Mouse (Mus musculus) gastrocnemius, postnatal 10 days (tissue): ENCODE measurements around the gene Gys1. TPM values are rescaled to one million over a fixed set of nuclear protein-coding genes. Genes with fewer than 3 reads are reported as not detected.
A peak's percentile ranks its signal among the peaks of the same experiment; 100 is the strongest.
"Not testable (repeated sequence)": the region's sequence is repeated elsewhere in the genome, so short reads cannot be mapped to it uniquely, and the experiment has no call there.

Experiments
- DNase-seq: peaks from one replicate; pipeline ENCODE4 v3.0.0; 2021; ENCODE audit warnings: mixed read lengths
- total RNA-seq, 2 experiments: library from RNA; stranded (reverse); gene quantifications; 2 replicates each; pipeline ENCODE4 v1.2.3; 2021

Gys1 gene
- total RNA-seq, 2 experiments from 2014 or later, result 142 to 150 TPM

DNA sequence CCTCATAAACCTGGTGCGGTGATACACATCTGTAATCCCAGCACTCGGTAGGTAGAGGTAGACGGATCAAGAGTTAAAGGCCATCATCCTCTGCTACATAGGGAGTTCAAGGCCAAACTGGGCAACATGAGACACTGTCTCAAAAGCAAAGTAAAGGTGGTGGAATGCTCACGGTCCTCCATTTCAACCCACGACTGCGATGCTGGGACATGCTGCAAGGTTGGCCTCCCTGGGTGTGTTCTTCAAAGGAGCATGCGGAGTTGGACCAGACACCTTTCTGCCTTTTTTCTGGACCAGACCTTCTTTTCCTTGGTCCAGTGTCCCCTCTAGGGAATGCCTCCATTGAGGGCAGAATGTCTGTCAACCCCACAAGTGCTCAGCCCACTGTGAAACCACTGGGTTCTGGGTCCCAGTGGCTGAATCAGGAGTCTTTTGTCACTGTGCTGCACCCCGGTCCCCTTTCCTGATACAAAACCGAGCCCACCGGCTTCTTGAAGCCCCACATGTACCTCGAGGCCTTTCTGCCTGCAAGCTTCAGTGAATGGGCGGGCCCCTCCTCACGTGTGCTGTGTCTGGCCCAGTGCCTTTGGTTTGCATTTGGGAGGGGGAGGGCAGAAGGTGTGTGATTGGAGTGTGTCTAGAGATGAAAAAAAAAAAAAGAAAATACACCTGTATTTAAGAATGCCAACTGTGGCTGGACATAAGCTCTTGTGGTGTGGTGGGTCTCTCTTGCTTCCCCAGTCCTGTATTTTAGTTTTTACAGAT is 21.5 kb downstream of the Gys1 start:
- DNase-seq, result no peak

GRCm38 (mm10) chr7:45456721-45457203 is 22.1 kb downstream of the Gys1 start:
- no peak for DNase-seq

GRCm38 (mm10) chr7:45457204-45458060 is 22.8 kb downstream of the Gys1 start:
- no peak for DNase-seq

DNA sequence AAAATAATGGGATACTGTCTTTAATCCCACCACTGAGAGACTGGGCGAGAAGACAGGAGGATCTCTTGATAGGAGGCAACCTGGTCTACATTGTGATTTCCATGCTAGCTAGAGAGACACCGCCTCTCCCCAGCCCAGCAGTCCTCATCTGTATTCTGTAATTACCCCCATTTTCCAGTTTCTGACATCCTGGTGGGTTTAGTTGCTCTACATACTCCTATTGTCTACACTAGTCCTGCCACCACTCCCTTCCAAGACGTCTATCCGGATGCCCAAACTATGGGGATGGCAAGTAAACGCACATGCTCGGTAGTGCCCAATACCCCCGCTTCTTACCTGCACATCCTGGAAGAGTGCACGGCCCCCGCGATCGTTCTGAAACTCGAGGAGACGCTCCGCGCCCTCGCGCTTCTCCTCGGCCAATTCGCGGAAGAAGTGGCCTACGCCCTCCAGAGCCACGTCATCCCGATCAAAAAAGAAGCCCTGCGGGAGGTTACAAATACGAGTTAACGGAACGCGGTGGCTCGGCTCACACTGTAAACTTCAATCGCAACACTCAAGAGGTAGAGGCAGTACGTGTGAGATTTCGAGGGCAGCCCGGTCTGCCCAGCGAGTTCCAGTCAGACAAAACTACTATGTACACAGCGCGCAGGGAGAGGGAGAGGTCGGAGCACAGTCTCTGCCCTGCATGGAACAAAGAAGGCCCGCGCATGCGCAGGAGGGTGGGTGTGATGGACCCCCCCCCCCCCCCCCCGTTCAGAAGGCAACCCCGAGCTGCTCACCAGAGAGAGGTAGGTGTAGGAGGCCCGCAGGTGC is 24.3 kb downstream of the Gys1 start:
- peak; percentile 90 for DNase-seq

GRCm38 (mm10) chr7:45459564-45460140 is 25.0 kb downstream of the Gys1 start, which contains the start of gene Ftl1:
Gene Ftl1 (minus strand): TSS chr7:45459884.
- peak; percentile 90 for DNase-seq

- DNase-seq, result no peak
Observed at GRCm38 (mm10) chr7:45460377-45460776, 25.7 kb downstream of the Gys1 start.

GRCm38 (mm10) chr7:45460860-45461314 is 26.2 kb downstream of the Gys1 start:
- DNase-seq, result peak; percentile 59

GRCm38 (mm10) chr7:45461326-45461725 is 26.7 kb downstream of the Gys1 start:
- no peak for DNase-seq

GRCm38 (mm10) chr7:45461781-45462180 is 27.1 kb downstream of the Gys1 start:
- no peak for DNase-seq

GRCm38 (mm10) chr7:45462325-45462724 is 27.7 kb downstream of the Gys1 start:
- DNase-seq, result no peak

- DNase-seq, result not testable (repeated sequence)
Observed at GRCm38 (mm10) chr7:45462868-45463267, 28.2 kb downstream of the Gys1 start.

DNA sequence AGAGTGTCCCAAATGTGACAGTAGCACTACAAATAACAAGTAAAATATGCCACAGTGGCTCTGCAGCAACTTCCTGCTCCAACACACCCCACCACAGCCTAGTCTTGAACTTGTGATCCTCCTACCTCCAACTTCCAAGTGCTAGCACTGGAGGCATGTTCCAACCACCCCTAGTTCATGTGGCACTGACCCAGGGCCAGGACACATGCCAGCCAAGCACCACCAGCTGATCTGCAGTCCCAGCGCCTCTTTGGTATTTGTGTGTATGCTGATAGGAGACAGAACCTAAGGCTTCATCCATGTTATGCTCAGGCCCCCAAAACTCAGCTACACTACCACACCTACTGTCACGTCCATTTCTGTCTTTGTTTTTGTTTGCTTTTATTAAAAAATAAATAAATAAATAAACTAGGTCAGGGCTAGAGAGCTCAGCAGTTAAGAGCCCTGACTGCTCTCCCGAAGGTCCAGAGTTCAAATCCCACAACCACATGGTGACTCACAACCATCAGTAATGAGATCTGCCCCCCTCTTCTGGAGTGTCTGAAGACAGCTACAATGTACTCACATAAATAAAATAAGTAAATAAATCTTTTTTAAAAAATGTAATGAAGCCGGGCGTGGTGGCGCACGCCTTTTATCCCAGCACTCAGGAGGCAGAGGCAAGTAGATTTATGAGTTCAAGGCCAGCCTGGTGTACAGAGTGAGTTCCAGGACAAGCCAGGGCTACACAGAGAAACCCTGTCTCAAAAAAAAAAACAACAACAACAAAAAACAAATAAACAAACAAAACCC is 29.5 kb downstream of the Gys1 start:
- no peak for DNase-seq

GRCm38 (mm10) chr7:45465112-45465511 is 30.5 kb downstream of the Gys1 start:
- DNase-seq, result no peak

DNA sequence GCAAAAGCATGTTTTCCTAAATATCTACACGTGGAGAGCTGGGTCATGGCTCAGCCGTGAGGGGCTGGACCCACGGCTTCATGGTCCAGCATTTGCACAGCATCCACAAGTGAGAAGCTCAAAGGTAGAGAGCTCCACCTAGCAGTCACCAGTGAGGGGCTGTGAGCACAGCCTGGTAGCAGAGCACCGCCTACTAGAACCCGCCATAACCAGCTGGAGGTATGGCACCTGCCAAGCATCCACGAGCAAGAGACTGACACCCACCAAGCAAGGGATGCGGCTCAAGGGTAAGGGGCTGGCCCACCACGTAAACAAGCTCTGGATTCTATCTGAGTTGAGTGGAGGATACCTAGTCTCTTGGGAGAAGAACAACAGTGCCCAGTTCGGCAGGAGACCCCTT is 30.9 kb downstream of the Gys1 start:
- no peak for DNase-seq

DNA sequence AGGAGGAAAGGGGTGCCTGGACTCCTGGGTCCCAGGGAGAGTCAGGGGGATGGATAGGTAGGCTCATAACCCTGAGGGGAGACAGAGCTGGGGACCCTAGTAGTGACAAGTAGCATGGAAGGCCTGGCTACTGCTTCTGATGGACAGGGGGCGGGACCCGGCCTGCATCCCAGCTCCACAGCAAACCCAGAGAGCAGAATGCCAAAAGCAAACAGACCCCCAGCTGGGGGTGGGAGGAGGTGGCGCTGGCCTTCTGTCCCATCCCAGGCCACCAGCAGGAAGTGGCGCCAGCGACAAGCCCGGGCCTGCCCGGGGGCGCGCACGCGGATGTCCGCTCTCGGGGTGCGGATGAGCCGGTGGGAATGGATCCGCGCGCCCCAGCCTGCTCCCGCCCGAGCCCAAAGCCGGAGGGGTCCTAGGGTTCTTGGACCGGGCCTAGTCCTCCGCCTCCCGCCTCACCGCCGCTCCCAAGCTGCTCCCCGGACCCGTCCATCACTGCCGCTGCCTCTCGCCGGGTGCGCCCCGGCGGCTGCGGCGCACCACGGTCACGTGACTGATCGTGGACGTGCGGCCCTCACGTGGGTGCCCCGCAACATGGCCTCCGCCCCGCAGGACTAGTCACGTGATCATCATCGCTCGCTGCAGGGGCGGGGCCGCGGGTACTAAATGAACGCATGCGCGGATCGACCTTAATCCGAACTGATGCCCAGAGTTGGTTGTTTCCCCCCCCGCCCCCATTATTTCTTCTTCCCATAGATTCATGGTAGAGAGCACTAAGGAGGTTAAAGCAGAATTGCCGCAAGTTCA is 31.8 kb downstream of the Gys1 start, which contains the start of gene Bax:
Gene Bax (minus strand): TSS at position 616 of the 807 bp plus-strand sequence.
- peak; percentile 96 for DNase-seq

- DNase-seq, result no peak
Observed at GRCm38 (mm10) chr7:45467090-45467670, 32.5 kb downstream of the Gys1 start.

GRCm38 (mm10) chr7:45470869-45471268 is 36.2 kb downstream of the Gys1 start:
- peak; percentile 74 for DNase-seq

DNA sequence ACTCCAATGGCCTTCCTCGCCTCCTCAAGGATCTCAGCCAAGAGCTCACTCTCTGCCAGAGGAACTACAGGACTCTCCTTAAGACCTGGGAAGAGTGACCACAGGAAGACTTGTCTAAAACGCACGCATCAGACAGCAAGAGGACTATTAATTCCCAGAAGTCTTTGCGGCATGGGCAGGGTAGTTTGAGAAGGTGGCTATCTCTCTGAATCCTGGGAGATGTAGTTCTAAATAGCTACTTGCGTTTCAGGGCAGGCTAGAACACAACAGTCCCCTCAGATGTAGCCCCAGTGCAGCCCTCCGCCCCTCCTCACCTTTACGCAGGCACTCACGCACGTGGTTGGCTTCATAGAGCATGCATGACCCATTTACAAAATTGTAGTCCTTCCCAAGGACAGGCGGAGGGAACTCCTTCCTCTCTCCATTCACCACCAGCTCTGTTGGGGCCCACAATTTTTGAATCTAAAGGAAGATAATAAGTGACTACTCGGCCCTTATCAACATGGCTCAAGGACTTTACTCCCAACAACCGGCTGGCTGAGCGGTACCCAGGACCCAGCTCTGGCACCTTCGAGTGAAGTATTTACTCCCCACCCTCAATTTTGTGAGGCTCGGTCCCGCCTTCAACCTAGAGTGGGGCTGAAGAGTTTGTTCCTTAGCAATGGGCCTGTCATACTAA is 40.8 kb downstream of the Gys1 start:
- no peak for DNase-seq

GRCm38 (mm10) chr7:45476453-45476852 is 41.8 kb downstream of the Gys1 start:
- DNase-seq, result no peak
